Mouse (Mus musculus): Measurements from ENCODE around the gene Noa1. TPM values are rescaled to one million over a fixed set of nuclear protein-coding genes. Genes with fewer than 3 reads are reported as not detected.

The Noa1 gene
- polyA plus RNA-seq, 1 experiment: 10.9 TPM

DNA sequence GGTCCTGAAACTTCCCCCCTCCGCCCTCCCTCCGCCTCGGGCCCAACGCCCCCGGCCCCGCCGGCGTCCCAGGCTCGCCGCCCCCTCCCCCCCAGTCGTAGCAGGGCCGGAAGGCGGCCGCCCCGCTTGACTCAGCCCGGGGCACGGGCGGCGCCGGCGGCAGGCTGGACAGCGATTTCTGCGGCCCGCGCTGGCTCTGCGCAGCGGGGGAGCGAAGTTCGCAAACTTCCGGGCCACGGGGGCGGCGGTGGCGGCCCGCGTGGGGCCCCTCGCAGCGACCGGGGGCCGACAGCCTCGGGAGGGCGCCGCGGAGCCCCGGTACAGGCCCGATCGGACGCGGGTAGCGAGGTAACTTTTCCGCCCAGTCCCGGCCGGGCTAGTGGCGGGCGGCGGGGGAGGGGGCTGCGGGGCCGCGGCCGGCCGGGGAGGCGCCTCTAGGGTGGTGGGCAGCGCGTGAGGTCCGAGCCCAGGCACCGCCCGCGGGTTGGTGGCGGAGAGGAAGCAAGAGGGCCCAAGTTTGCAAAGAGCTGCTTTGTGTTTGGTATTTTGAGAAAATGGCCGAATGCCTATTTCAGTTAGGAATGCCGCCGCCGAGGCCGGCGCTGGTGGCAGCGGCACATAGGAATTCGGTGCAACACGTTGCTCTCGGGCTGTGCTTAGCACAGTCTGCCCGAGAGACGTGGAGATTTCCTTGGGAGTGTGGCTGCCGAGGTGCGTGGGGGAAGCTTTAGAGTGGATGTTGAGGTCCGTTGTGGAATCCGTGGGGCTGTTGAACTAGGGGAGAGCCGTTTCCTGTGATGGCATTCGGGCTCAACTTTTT, 43.6 kb downstream of the Noa1 start:
- no peaks in the 10 kb centered on the region for H3K4me1 ChIP-seq (ENCODE audit: control insufficient read depth, insufficient read depth, insufficient read length, low read length)
- WGBS: under 1% methylated on average over 73 of the region's 87 CpGs
- no peak for TF ChIP-seq POLR2A (IDR thresholded peaks at IDR 0.05; ENCODE audit: low read depth, low read length)
- peak overlapping the region; percentile 93 for H3K4me3 ChIP-seq (ENCODE audit: low read depth, low read length)
- no peaks in the 10 kb centered on the region for H3K27me3 ChIP-seq (ENCODE audit: control insufficient read depth, insufficient read depth, low read length)
- H3K36me3 ChIP-seq (ENCODE audit: control insufficient read depth, insufficient read depth, low read length): peaks cover 5% of the 10 kb centered on the region; the same call in 1 of the 2 replicates
- H3K27ac ChIP-seq (ENCODE audit: insufficient read depth, low read depth, low read length): peak overlapping the region; percentile 60

DNA sequence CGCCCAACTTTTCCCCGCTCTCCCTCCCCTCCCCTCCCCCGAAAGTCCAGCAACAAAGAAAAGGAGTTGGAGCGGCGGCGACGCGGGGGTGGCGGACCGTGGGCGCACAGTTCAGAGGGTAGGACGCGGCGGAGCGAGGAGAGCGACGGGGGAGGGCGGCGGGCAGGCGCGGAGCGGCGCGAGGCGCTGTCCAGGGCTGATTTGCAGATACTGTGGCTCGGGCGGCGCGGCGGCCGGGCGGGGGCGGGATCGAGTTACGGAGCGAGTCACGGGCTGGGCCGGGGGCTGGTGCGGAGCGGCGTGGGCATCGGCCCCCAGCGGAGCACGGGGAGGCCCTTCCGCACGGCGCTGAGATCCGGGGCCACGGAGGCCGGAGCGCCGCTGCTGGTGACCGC, 44.2 kb downstream of the Noa1 start:
- 1% methylated on average over 53 of the region's 53 CpGs for WGBS
- H3K27me3 ChIP-seq (ENCODE audit: control insufficient read depth, insufficient read depth, low read length): no peaks in the 10 kb centered on the region
- peak overlapping the region; percentile 93 for H3K4me3 ChIP-seq (ENCODE audit: low read depth, low read length)
- H3K36me3 ChIP-seq (ENCODE audit: control insufficient read depth, insufficient read depth, low read length): peaks cover 5% of the 10 kb centered on the region; the same call in 1 of the 2 replicates
- TF ChIP-seq CTCF (IDR thresholded peaks at IDR 0.05; ENCODE audit: extremely low read depth, insufficient read length, insufficient replicate concordance, low read depth, low read length) (no peak), POLR2A (IDR thresholded peaks at IDR 0.05; ENCODE audit: low read depth, low read length) (no peak)
- H3K4me1 ChIP-seq (ENCODE audit: control insufficient read depth, insufficient read depth, insufficient read length, low read length): no peaks in the 10 kb centered on the region
- H3K27ac ChIP-seq (ENCODE audit: insufficient read depth, low read depth, low read length): peak overlapping the region; percentile 60

DNA sequence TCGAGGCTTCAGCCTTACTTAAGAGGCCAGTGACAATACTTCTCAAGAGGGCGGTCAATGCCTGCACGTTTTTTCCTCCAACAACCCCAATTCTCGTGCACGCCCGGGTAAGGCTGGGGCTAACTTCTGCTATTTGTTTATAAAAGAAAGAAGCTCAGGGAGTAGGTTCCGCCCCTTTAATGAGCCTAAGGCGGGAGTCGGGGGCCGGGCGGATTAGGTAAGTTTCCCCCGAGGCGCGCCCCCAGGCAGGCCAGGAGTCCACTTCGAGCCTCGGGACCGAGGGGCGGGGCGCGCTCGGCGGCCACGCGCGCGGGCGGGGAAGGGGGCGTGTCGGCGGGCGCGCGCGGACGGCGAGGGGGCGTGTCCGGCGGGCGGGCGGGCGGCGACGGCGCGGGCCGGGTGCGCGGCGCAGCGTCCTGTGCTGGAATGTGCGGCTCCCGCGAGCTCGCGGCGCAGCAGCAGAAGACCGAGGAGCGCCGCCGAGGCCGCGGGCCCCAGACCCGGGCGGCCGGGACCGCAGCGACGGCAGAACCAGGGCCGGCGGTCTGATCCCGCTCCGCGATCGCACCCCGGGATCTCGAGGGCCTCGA, 44.7 kb downstream of the Noa1 start, which contains the start of gene Rest:
Gene Rest, plus strand, starts transcription at position 411 of the 590 bp plus-strand sequence.
- WGBS: under 1% methylated on average over 76 of the region's 78 CpGs
- Histone ChIP-seq H3K4me3 (ENCODE audit: low read depth, low read length) (peak within 1 kb of the TSS; percentile 93), H3K36me3 (ENCODE audit: control insufficient read depth, insufficient read depth, low read length) (peaks cover 5% of the 10 kb centered on the region; the same call in 1 of the 2 replicates), H3K27ac (ENCODE audit: insufficient read depth, low read depth, low read length) (peak within 1 kb of the TSS; percentile 60), H3K27me3 (ENCODE audit: control insufficient read depth, insufficient read depth, low read length) (no peaks in the 10 kb centered on the region), H3K4me1 (ENCODE audit: control insufficient read depth, insufficient read depth, insufficient read length, low read length) (no peaks in the 10 kb centered on the region)
- TF ChIP-seq CTCF (IDR thresholded peaks at IDR 0.05; ENCODE audit: extremely low read depth, insufficient read length, insufficient replicate concordance, low read depth, low read length): no peak
- TF ChIP-seq POLR2A (IDR thresholded peaks at IDR 0.05; ENCODE audit: low read depth, low read length): peak; percentile 38; the same call in 1 of the 2 replicates

DNA sequence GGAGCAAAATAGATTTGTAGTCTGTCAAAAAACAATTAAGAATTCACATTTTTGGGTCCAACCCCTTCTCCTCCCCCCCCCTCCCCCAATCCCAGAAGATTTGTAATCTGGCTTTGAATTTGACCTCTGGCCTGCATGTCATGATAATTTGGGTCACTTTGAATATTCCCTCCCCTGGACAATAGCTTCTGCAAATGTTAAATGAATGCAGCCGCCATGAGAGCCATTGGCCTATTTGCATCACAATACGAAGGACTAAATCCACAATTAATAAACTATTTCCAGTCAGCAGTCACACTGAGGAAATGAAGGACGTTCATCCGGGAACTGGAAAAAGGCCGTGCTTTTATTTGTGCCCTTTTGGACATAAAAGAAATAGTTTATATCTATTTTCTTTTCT, 47.8 kb downstream of the Noa1 start:
- Histone ChIP-seq H3K27me3 (ENCODE audit: control insufficient read depth, insufficient read depth, low read length) (no peaks in the 10 kb centered on the region), H3K4me3 (ENCODE audit: low read depth, low read length) (no peak overlapping the region), H3K36me3 (ENCODE audit: control insufficient read depth, insufficient read depth, low read length) (no peaks in the 10 kb centered on the region), H3K4me1 (ENCODE audit: control insufficient read depth, insufficient read depth, insufficient read length, low read length) (no peaks in the 10 kb centered on the region), H3K27ac (ENCODE audit: insufficient read depth, low read depth, low read length) (no peak overlapping the region)
- WGBS: 96% methylated on average over 5 of the region's 5 CpGs
- TF ChIP-seq CTCF (IDR thresholded peaks at IDR 0.05; ENCODE audit: extremely low read depth, insufficient read length, insufficient replicate concordance, low read depth, low read length): no peak
- TF ChIP-seq POLR2A (IDR thresholded peaks at IDR 0.05; ENCODE audit: low read depth, low read length): no peak

DNA sequence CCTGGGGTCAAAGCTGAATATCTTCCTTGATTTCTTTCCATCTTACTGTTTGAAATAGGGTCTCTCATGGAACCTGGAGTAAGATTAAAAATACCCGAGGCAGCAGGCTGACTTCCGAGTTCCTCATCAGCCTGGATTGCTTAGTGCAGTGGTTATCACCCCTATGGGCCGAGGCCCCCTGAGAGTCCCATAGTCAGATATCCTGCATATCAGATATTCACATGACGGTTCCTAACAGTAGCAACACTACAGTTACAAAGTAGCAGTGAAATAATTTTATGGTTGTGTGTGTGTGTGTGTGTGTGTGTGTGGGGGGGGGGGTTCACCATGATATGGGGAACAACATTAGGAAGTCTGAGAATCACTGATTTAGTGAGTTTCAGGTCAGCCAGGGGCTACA, 48.7 kb downstream of the Noa1 start:
- Histone ChIP-seq H3K36me3 (ENCODE audit: control insufficient read depth, insufficient read depth, low read length) (no peaks in the 10 kb centered on the region), H3K4me3 (ENCODE audit: low read depth, low read length) (no peak overlapping the region), H3K4me1 (ENCODE audit: control insufficient read depth, insufficient read depth, insufficient read length, low read length) (no peaks in the 10 kb centered on the region), H3K27me3 (ENCODE audit: control insufficient read depth, insufficient read depth, low read length) (no peaks in the 10 kb centered on the region), H3K27ac (ENCODE audit: insufficient read depth, low read depth, low read length) (no peak overlapping the region)
- 85% methylated on average over 4 of the region's 4 CpGs for WGBS
- TF ChIP-seq CTCF (IDR thresholded peaks at IDR 0.05; ENCODE audit: extremely low read depth, insufficient read length, insufficient replicate concordance, low read depth, low read length) (no peak), POLR2A (IDR thresholded peaks at IDR 0.05; ENCODE audit: low read depth, low read length) (no peak)

DNA sequence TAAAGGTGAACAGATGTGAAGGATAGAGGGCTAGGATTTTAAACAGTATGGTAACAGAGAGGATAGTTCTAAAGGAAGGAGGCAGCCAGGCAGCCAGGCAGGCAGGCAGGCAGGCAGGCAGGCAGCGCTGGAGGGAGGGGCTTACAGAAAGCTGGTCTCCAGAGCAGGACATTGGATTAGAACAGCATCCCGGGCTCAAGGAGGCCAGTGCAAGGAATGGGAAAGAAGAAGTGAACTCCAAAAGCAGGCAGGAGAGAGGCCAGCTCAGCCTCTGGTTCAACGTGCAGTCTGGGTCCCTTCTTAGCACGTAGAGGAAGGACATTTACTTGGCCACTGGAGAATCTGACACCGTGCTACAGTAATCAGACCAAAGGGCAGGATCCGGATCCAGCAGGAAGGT, 49.7 kb downstream of the Noa1 start:
- Histone ChIP-seq H3K36me3 (ENCODE audit: control insufficient read depth, insufficient read depth, low read length) (no peaks in the 10 kb centered on the region), H3K4me1 (ENCODE audit: control insufficient read depth, insufficient read depth, insufficient read length, low read length) (no peaks in the 10 kb centered on the region), H3K27me3 (ENCODE audit: control insufficient read depth, insufficient read depth, low read length) (no peaks in the 10 kb centered on the region), H3K27ac (ENCODE audit: insufficient read depth, low read depth, low read length) (no peak overlapping the region), H3K4me3 (ENCODE audit: low read depth, low read length) (no peak overlapping the region)
- WGBS: 51% methylated on average over 6 of the region's 6 CpGs
- no peak for TF ChIP-seq POLR2A (IDR thresholded peaks at IDR 0.05; ENCODE audit: low read depth, low read length)
- TF ChIP-seq CTCF (IDR thresholded peaks at IDR 0.05; ENCODE audit: extremely low read depth, insufficient read length, insufficient replicate concordance, low read depth, low read length): no peak

DNA sequence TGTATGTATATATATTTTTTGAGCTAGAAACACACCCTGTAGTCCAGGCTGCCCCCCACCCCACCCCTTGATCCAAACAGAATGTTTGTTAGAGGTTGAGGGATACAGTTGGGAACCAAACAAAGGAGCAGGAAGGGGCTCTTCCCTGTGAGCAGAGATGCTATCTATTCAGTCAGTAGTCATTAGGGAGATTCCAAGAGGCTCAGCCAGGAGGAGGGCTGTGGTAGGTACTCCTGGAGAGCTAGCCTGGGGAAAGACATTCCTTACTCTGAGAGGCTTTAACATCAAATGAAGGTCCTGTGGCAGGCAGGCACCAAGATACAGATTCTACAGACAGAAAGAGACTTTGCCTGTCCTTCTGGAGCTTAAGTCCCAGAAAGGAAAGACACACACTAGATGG, 50.6 kb downstream of the Noa1 start:
- Histone ChIP-seq H3K36me3 (ENCODE audit: control insufficient read depth, insufficient read depth, low read length) (no peaks in the 10 kb centered on the region), H3K27me3 (ENCODE audit: control insufficient read depth, insufficient read depth, low read length) (no peaks in the 10 kb centered on the region), H3K4me1 (ENCODE audit: control insufficient read depth, insufficient read depth, insufficient read length, low read length) (no peaks in the 10 kb centered on the region), H3K4me3 (ENCODE audit: low read depth, low read length) (no peak overlapping the region), H3K27ac (ENCODE audit: insufficient read depth, low read depth, low read length) (no peak overlapping the region)
- no peak for TF ChIP-seq POLR2A (IDR thresholded peaks at IDR 0.05; ENCODE audit: low read depth, low read length)
- no peak for TF ChIP-seq CTCF (IDR thresholded peaks at IDR 0.05; ENCODE audit: extremely low read depth, insufficient read length, insufficient replicate concordance, low read depth, low read length)

Data from small intestine, adult 2 months (tissue).